Mouse (Mus musculus): ENCODE data around the gene Gpr107.

DNA sequence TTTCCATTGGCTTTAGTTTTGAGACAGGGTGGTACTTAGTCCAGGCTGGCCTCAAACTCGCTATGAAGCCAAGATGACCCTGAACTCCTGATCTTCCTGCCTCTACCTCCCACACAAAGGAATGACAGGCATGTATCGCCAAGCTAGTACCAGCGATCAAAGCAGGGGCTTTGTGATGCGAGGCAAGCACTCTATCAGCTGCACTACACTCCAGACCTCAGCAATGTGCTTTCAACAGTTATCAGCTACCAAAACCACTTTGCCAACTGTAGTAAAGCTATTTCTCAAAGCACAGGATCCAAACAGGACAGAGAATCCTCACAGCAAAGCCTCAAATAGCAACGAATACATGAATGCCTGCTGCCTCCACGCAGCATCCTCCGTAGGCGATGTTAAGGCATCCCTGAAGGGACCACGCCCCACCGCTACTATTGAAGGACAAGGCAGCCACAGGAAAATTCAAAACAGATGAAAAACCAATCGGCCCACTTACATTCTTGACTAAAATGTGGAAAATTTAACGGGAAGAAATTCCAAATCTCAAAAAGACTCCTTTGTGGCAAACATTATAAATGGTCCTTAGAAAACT lies 42.1 kb upstream of the Gpr107 start:
- no peak for TF ChIP-seq POLR2A (IDR thresholded peaks at IDR 0.05; ENCODE audit: low read depth, low read length)
- no peak for TF ChIP-seq CTCF (IDR thresholded peaks at IDR 0.05; ENCODE audit: borderline replicate concordance, insufficient read depth, low read length)
